Mouse (Mus musculus) C2C12 (cell line): Measurements from ENCODE around the gene Rgmb. TPM values are rescaled to one million over a fixed set of nuclear protein-coding genes. Genes with fewer than 3 reads are reported as not detected.

Source experiments
- H3K27me3 ChIP-seq: one replicate; pipeline ENCODE4 v1.6.1; 2011; ENCODE audit not compliant: control insufficient read depth, insufficient read depth, insufficient read length
- H3K36me3 ChIP-seq: one replicate; pipeline ENCODE4 v1.6.1; 2011; ENCODE audit not compliant: control insufficient read depth, insufficient read depth
- H3K4me3 ChIP-seq: one replicate; pipeline ENCODE4 v1.5.1; 2011; ENCODE audit warnings: mild to moderate bottlenecking, control low read depth; ENCODE audit not compliant: poor library complexity, insufficient read depth, severe bottlenecking
- H3K79me2 ChIP-seq: one replicate; pipeline ENCODE4 v1.6.1; 2011; ENCODE audit not compliant: control insufficient read depth, insufficient read depth
- H3K79me3 ChIP-seq: one replicate; pipeline ENCODE4 v1.6.1; 2011; ENCODE audit warnings: low read depth, control low read depth
- H3ac ChIP-seq: one replicate; pipeline ENCODE3; 2011; ENCODE audit warnings: low read depth; ENCODE audit not compliant: control insufficient read depth, insufficient read length
- CEBPB ChIP-seq: IDR thresholded peaks from one replicate; pipeline ENCODE4 v1.6.1; 2011; ENCODE audit warnings: low read depth, mild to moderate bottlenecking, control low read depth, moderate library complexity
- CTCF ChIP-seq: IDR thresholded peaks from one replicate; pipeline ENCODE4 v1.5.1; 2011; ENCODE audit not compliant: control insufficient read depth, insufficient read depth, insufficient read length
- FOSL1 ChIP-seq: IDR thresholded peaks from one replicate; pipeline ENCODE4 v1.8.0; 2011; ENCODE audit warnings: mild to moderate bottlenecking, low read length; ENCODE audit not compliant: poor library complexity, insufficient read depth, severe bottlenecking
- MAX ChIP-seq: IDR thresholded peaks from one replicate; pipeline ENCODE4 v1.6.1; 2011; ENCODE audit warnings: mild to moderate bottlenecking, control low read depth
- MYOD1 ChIP-seq: IDR thresholded peaks from one replicate; pipeline ENCODE4 v1.6.1; 2011; ENCODE audit warnings: low read depth; ENCODE audit not compliant: control insufficient read depth, insufficient read length
- MYOG ChIP-seq: IDR thresholded peaks from one replicate; pipeline ENCODE4 v1.6.1; 2011; ENCODE audit not compliant: control insufficient read depth, insufficient read length; ENCODE audit errors: extremely low read depth
- USF1 ChIP-seq: IDR thresholded peaks from one replicate; pipeline ENCODE4 v1.6.1; 2011; ENCODE audit warnings: low read depth, mild to moderate bottlenecking, control low read depth, moderate library complexity
- long read RNA-seq, 2 experiments: library from polyadenylated mRNA; unstranded; transcript quantifications; one replicate each; pipeline ENCODE4 v2.0.0; 2019 to 2020
- polyA plus RNA-seq: library from polyadenylated mRNA; unstranded; fragments of >200 nt; fragmentation: generic; extraction: Trizol; gene quantifications from one replicate; pipeline ENCODE4 v1.2.1, GENCODE M21; 2012; ENCODE audit warnings: missing spikeins

Rgmb gene
- polyA plus RNA-seq, result 5.6 TPM
- long read RNA-seq, experiment 1, full-length matches to known transcripts, result 16 of 18 reads
- long read RNA-seq, experiment 1, partial matches to known transcripts, result 0 of 18 reads
- long read RNA-seq, experiment 1, other reads (novel, unspliced or antisense), result 2 of 18 reads
- long read RNA-seq, experiment 2, full-length matches to known transcripts, result 91 of 97 reads
- long read RNA-seq, experiment 2, partial matches to known transcripts, result 0 of 97 reads
- long read RNA-seq, experiment 2, other reads (novel, unspliced or antisense), result 6 of 97 reads

DNA sequence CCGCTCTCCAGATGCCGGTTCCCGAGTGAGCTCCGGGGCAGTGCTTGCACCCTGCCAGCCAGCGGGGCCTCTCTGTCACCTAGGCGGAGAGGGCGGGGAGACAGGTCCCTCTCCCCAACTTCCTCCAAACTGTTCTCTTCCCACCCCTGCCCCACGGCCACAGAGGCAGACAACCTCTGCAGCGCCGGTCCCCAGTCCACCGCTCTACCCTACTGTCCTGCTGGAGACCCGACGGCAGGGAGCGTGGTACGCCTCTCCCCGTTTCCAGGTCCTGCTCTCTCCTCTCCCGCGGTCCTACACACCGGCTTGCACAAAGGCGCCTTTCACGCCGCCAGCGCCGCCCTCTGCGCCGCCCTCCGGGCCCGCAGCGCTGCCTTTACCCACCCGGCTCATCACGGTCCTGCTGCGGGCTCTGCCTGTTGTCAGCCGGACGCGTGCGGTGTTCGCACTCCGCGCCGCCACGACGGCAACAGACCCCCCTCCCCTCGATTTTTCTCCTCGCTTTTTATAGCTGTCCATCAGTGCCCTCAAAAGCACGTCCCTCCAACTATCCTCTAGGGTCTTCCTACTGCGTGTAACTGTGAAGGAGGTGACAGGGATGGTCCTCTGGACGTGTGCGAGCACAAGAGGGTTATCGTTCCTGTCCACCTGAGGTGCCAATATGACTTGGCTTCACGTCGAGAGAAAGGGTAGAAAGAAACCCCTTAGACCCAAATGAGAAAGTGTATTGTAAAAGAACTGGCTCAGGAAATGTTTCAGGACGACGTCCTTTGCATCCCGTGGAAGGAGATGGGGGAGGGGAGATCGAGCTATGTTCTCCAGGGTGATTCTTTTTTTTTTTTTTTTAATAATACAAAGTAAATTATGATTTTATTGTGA lies at the start of gene Rgmb:
Gene Rgmb, minus strand, starts transcription at position 274 of the 879 bp plus-strand sequence.
- peak within 1 kb of the TSS; percentile 32 for H3K4me3 ChIP-seq
- no peaks in the 10 kb centered on the region for H3K79me3 ChIP-seq
- no peaks in the 10 kb centered on the region for H3K27me3 ChIP-seq
- peaks cover 4% of the 10 kb centered on the region for H3K79me2 ChIP-seq
- peak within 1 kb of the TSS; percentile 63 for H3ac ChIP-seq
- no peak for TF ChIP-seq CEBPB
- TF ChIP-seq CTCF, result peak; percentile 6
- no peak for TF ChIP-seq MYOD1
- no peak for TF ChIP-seq MYOG
- no peaks in the 10 kb centered on the region for H3K36me3 ChIP-seq

DNA sequence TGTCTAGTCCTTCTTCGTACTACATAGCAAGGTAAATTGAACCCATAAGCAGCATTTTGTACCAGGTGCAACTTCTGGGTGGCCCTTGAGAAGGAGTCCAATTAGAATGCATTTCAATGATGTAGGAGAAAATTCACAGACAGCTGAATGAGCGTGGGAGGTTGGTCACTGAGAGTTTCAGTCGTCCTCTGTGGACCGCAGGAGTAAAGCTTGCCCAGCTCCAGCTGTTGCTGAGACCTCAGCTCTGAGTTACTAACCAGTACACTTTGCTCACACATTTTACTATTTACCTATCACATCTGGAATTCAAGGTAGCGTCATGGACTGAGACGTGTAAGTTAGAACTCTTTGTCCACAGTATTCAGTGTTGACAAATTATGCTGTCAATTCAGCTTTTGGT lies 43.9 kb upstream of the Rgmb start:
- Histone ChIP-seq H3ac (no peak overlapping the region), H3K79me2 (no peaks in the 10 kb centered on the region), H3K27me3 (no peaks in the 10 kb centered on the region), H3K36me3 (no peaks in the 10 kb centered on the region), H3K4me3 (no peak overlapping the region), H3K79me3 (no peaks in the 10 kb centered on the region)
- TF ChIP-seq USF1 (no peak), MAX (no peak), CEBPB (no peak), MYOG (no peak), FOSL1 (no peak), CTCF (no peak), MYOD1 (no peak)

GRCm38 (mm10) chr17:15872093-15872492 lies 41.3 kb upstream of the Rgmb start:
- no peak for TF ChIP-seq CEBPB
- TF ChIP-seq FOSL1, result no peak
- TF ChIP-seq MYOG, result no peak
- no peak for TF ChIP-seq CTCF
- TF ChIP-seq MAX, result no peak
- no peak for TF ChIP-seq USF1
- Histone ChIP-seq H3K79me3 (no peaks in the 10 kb centered on the region), H3K4me3 (no peak overlapping the region), H3ac (no peak overlapping the region), H3K27me3 (no peaks in the 10 kb centered on the region), H3K36me3 (no peaks in the 10 kb centered on the region), H3K79me2 (no peaks in the 10 kb centered on the region)

DNA sequence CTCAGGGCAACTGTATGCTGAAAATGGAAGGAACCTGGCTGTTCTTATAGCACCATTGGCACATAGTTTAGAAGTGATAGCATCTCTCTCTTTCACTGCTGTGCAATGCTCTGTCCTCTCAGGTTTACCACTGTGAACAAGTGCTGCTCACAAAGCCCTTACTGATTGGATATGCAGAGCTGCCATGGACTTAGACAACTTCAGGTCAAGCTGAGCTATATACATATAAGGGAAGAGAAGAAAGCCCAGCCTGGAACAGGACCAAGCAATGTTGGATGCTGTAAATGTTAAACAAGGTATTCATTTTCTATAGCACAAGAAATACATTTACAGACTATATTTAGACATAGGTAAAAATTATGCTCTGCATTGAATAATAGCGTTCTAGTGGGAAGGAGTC lies 34.4 kb upstream of the Rgmb start:
- no peak for TF ChIP-seq MAX
- TF ChIP-seq MYOD1, result no peak
- TF ChIP-seq CEBPB, result no peak
- no peak for TF ChIP-seq FOSL1
- Histone ChIP-seq H3K27me3 (no peaks in the 10 kb centered on the region), H3K79me2 (no peaks in the 10 kb centered on the region), H3ac (no peak overlapping the region), H3K36me3 (no peaks in the 10 kb centered on the region), H3K79me3 (no peaks in the 10 kb centered on the region), H3K4me3 (no peak overlapping the region)

DNA sequence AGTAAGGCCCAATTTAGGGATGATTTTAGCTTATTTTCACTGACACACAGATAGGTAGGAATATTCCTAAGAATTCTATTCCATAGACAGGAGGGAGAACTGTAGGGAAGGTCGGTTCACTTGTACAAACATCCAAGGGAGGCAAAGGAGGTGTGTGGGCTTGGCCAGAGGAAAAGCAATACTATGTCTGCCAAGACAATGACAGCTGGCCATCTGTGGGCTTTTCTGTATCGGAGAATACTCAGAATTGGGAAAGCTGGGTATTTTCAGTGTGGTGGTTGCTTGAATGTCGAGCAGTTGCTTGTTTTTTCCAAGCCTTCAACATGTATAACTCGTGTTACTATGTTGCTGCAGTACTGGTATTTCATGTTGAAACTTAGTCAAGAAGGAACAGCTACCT lies 31.5 kb upstream of the Rgmb start:
- Histone ChIP-seq H3K79me2 (no peaks in the 10 kb centered on the region), H3K79me3 (no peaks in the 10 kb centered on the region), H3K36me3 (no peaks in the 10 kb centered on the region), H3ac (no peak overlapping the region), H3K4me3 (no peak overlapping the region), H3K27me3 (no peaks in the 10 kb centered on the region)
- TF ChIP-seq MYOD1 (no peak), USF1 (no peak), CEBPB (no peak), FOSL1 (no peak), MAX (no peak), CTCF (no peak), MYOG (no peak)

DNA sequence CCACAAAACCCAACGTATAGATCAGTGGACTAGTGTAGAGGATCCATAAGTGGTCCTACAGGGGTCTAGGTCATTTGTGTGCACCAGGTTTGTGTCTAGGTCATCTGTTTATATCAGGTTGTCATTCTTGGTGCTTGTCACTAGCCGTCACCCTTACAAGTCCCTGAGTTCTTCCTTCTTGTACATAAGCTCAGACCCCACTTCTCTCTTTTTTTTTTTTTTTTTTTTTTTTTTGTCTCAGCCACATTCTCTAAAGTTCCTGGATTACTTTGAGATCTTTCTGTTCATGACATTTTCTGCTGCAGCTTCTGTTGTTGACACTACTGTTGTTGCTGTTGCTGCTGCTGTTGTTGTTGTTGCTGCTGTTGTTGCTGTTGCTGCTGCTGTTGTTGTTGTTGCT lies 22.3 kb upstream of the Rgmb start:
- Histone ChIP-seq H3K79me3 (no peaks in the 10 kb centered on the region), H3ac (no peak overlapping the region), H3K79me2 (no peaks in the 10 kb centered on the region), H3K36me3 (no peaks in the 10 kb centered on the region), H3K27me3 (no peaks in the 10 kb centered on the region), H3K4me3 (no peak overlapping the region)
- TF ChIP-seq CEBPB (no peak), MYOD1 (no peak), USF1 (no peak), MYOG (no peak), FOSL1 (no peak), CTCF (no peak), MAX (no peak)
